Mouse (Mus musculus): ENCODE measurements around the gene Osbp. TPM values are rescaled to one million over a fixed set of nuclear protein-coding genes. Genes with fewer than 3 reads are reported as not detected.

Gene Osbp
- polyA plus RNA-seq, 2 experiments from 2014 or later = 5.5 to 8.0 TPM

DNA sequence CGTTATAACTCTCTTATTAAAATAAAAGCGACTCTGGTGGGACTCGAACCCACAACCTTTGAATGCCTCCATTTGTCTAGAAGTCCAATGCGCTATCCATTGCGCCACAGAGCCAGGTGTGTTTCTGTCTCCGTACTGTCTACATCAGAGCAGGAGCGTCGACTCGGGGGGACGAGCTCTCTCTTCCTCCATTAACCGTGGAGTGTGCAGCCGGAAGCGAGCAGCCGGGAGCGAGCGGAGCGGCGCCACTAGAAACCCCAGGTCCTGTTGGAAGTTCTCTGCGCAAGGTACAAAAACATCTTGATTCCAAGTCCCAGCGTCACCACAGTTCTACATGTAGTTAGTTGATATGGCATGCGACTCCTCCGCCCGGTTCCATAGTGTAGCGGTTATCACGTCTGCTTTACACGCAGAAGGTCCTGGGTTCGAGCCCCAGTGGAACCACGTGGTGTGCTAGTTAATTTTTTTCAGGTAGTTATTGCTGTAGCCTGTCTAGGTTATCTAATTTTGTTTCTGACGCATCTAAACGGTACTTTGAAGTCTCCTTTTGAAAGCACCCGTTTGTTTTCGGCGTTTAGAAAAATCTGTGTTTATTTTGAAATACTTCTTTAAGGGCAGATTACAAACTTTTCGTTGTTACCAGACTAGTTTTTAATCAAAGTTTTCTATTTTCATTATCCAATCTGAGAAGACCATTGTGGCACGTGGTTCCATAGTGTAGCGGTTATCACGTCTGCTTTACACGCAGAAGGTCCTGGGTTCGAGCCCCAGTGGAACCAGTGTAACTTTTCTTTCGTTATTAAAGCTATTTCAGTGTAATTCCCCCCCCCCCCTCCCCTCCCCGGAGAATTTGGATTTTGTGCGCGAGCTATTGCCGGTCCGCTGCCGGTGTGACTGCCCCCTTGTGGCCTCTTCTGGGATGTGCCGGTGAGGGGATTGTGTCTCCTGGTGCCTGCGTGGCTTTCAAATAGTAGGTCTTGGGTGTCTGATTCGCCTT is 46.1 kb downstream of the Osbp start:
- ATAC-seq = peak; percentile 51

DNA sequence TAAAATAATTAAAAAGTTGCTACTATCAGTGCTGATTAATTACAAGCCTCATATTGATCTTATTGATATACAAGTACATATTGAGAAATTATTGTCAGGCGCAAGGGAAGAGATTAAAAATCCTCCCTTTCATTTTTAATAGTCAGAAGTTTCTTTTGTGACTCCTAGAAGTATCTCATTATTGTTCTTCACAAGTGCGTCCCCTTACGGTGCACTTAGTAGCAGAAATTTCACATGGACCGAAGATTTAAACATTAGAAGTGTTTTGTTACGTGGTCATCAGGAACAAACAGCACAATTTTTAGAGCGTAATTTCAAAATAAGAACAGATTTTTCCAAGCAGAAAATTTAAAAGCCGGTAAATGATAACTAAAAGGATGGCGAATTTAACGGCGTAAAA is 46.9 kb downstream of the Osbp start:
- ATAC-seq = no peak

DNA sequence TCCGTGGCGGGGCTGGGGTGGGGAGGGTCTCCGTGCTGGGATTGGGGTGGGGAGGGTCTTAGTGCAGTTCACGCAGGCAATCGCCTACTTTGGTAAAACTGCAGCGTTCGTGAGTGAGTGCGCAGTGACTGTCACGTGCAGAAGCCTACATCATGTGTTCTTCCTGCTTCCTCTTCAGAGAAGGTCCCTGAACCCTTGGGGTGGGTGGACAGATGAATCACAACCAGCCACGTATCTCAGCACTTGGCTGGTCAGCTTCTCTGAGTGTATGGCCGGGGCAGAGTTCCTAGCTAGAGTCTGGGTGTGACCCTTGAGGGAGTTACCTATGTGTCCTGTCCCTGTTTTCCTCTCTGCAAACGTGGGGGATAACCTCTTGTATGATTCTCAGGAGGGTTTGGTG is 47.5 kb downstream of the Osbp start:
- peak; percentile 18 for ATAC-seq

DNA sequence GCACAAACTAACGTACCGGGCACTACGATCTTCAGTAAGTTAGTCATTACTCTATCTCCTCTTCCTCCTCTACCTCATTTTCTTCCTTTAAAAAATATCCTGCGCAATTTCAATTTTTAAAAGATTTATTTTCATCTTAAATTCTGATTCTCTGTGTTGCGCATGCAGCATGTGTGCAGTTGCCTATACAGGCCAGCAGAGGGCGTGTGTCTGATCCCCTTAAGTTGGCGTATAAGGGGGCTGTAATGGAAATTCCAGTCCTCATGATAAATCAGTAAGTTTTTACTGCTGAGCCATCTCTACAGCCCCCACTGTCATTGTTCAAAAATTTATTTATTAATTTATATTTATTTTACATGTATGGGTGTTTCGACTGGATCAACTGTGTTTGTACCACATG is 50.0 kb downstream of the Osbp start:
- ATAC-seq = no peak

DNA sequence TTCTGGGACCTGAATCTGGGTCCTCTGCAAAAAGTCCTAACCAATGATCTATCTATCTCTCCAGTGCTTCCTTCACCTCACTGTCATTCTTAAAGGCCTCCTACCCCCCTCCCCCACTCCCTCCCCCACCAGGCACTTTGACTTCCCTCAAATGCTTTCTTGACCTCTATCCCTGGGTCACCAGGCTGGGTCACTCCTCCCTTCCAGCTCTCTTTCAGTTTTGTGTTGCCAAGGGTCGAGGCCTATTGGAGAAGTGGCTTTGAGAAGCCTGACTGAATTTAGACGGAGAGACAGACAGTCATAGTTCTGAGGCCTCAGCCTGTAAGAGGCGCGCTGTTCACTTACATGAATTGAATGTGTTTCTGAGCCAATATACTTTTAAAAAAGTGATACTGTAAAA is 50.5 kb downstream of the Osbp start:
- ATAC-seq = no peak

DNA sequence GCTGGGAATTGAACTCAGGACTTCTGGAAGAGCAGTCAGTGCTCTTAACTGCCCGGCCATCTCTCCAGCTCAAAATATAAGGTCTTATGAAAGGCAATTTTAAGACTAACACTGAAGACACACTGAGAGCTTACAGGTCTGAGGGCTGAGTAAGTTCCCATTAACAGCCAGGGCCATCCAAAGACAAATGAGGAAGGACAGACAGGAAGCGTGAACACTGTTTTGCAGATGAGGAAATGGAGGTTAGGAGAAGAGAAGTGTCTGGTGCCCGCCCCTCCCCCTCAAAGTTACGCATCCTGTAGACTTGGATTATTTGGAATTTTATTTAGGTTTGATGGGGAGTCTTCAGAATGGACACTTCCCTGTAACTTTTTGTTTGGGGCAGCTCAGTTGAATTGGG is 58.4 kb downstream of the Osbp start:
- ATAC-seq = no peak

DNA sequence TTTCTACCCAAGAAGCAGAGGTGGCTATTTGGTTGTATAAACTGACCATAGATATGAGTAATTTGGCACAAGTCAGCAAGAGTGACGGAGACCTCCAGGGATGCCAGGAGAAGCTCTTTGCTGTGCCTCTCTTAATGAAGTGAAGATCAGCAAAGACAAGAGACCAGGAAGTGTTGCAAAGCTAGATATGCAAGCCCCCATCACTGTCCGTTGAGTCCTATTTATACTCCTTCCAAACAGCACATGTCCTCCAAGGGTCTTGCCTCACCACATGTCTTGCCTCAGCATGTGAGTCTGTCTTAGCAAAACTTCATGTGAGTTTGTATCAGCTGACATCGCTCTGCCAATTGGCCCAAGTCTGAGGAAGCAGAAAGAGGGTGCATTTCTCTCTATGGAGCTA is 59.6 kb downstream of the Osbp start:
- no peak for ATAC-seq

DNA sequence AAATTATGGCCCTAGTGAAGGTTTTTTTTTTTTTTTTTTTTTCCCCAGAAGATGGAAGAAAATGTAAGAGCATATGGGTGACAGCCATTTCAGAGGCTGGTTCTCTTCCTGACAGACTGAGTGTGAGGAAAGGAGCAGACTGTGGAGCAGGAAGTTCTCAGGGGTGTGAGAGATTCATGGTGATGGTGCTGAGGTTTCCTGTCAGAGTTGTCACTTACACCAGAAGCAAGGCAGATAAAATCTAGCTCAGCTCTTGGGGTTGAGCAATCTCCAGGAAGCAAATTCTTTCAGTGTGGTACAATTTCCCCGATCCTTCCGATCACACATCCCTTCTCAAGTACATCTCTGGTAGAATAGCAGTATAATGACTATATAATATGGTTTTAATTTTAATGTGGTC is 60.9 kb downstream of the Osbp start:
- ATAC-seq = peak; percentile 95

DNA sequence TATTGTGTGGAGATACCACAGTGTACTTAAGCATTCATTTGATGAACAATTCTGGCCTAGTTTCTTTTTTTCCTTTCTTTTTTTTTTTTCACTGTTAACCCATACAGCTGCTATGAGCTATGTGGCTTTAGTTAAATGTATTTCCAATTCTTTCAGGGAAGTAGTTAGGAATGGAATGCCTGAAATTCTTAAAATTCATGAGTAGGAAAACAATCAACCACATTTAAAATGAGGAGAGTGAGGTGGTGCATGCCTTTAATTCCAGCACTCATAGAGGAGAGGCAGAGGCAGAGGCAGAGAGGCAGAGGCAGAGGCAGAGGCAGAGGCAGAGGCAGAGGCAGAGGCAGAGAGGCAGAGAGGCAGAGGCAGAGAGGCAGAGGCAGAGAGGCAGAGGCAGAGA is 72.0 kb downstream of the Osbp start:
- no peak for ATAC-seq

DNA sequence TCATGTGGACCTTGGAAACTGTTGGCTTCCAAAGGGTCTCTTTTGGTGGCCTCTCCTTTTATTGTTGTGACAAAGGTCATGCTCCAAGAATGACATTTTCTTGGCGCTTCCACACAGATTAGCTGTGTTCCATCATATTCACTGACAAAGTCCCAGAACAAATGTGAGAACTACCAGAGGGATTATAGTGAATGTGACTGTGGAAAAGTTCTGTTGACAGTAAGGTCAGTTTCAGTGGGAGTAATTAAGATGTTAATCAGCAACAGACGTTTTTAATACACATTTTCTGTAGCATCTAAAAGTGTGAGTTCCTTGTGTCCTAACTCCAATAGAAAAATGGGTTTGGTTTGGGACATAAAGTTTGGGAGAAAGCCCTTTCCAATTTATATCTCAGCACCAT is 75.5 kb downstream of the Osbp start, which contains the start of gene Olfr1423:
Gene Olfr1423 (minus strand): TSS at position 101 of the 400 bp plus-strand sequence.
- ATAC-seq = no peak

DNA sequence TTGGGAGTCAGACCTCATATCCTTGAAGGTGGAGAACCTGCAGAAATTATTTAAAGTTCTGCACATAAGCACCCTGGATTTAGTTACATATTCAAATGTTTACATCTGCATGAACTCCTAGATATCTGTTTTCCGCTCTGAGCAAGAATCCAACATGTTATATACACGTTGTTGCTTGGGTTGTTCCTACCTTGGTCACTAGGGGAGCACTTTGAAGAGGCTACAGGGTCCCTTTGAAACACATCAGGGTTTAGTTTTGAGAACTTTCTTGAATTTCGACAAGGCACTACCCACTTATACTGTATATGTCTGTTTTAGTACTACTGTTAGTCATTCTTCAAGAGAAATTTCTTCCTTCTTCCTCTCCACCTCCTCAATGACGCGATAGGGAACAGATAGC is 77.4 kb downstream of the Osbp start:
- no peak for ATAC-seq

Other genes starting within 250 kb of the Osbp start
- not detected for gene Gif, start 218.4 kb upstream of the Osbp start, polyA plus RNA-seq (2017; shearing (Covaris generic))
- gene Mrpl16, start 195.6 kb upstream of the Osbp start, polyA plus RNA-seq (2017; shearing (Covaris generic)) = 10 to 100 TPM; 39.7 to 40.2 TPM
- gene Stx3, start 146.5 kb upstream of the Osbp start, polyA plus RNA-seq (2017; shearing (Covaris generic)) = 1 to 10 TPM; 2.5 to 2.6 TPM
- not detected for gene Olfr1417, start 126.7 kb upstream of the Osbp start, polyA plus RNA-seq (2017; shearing (Covaris generic))
- not detected for gene Olfr1418, start 104.9 kb upstream of the Osbp start, polyA plus RNA-seq (2017; shearing (Covaris generic))
- not detected for gene Olfr1419, start 90.8 kb upstream of the Osbp start, polyA plus RNA-seq (2017; shearing (Covaris generic))
- under 1 TPM in 1 of 2 experiments, not detected in 1; 0.42 TPM for gene Olfr1420, start 79.4 kb upstream of the Osbp start, polyA plus RNA-seq (2017; shearing (Covaris generic))
- gene Patl1, start 53.5 kb upstream of the Osbp start, polyA plus RNA-seq (2017; shearing (Covaris generic)) = 10 to 100 TPM; 17.6 to 18.1 TPM
- under 1 TPM in 1 of 2 experiments, not detected in 1; 0.05 TPM for gene Olfr1423, start 75.4 kb downstream of the Osbp start, polyA plus RNA-seq (2017; shearing (Covaris generic))
- not detected for gene Olfr1424, start 96.7 kb downstream of the Osbp start, polyA plus RNA-seq (2017; shearing (Covaris generic))
- gene Olfr1425, start 111.8 kb downstream of the Osbp start, polyA plus RNA-seq (2017; shearing (Covaris generic)) = not detected
- not detected for gene Olfr1426, start 126.1 kb downstream of the Osbp start, polyA plus RNA-seq (2017; shearing (Covaris generic))
- not detected for gene Olfr1427, start 137.4 kb downstream of the Osbp start, polyA plus RNA-seq (2017; shearing (Covaris generic))
- not detected for gene Olfr1428, start 150.0 kb downstream of the Osbp start, polyA plus RNA-seq (2017; shearing (Covaris generic))
- not detected for gene Olfr76, start 157.3 kb downstream of the Osbp start, polyA plus RNA-seq (2017; shearing (Covaris generic))
- under 1 TPM in 1 of 2 experiments, not detected in 1; 0.15 TPM for gene Olfr1555-ps1, start 204.2 kb downstream of the Osbp start, polyA plus RNA-seq (2017; shearing (Covaris generic))
- not detected for gene Olfr1431, start 234.7 kb downstream of the Osbp start, polyA plus RNA-seq (2017; shearing (Covaris generic))

Data from CD4-positive, CD25-positive, alpha-beta regulatory T cell, adult 4 months (primary cell).